Mouse (Mus musculus): ENCODE measurements around the gene Mpzl1. TPM values are rescaled to one million over a fixed set of nuclear protein-coding genes. Genes with fewer than 3 reads are reported as not detected.

Gene Mpzl1
- polyA plus RNA-seq, 1 experiment = 42.0 TPM

DNA sequence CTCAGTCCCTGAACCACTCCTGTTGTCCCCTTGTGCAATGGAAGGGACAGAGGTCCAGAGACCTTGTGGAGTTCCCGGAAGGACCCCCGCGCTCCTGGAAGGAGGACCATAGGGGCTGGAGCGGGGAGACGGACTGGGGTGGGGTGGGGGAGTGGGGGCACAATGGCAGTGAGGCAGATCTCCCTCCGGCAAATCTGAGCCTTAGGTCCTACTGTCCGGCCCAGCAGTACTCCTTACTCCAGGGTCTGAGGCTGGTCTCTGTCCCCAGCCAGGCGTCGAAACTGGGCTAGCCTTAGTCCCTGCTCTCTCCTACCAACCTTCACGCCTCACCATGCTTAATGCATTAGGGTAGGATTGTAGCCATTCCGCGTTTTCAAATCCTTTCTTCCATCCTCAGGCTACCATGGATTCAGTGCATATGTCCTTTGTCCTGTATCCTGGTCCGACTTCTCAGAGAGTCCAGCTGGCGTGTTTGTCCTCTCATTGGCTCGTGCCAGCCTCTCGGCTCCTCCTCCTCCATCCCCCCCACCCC, 8.5 kb upstream of the Mpzl1 start:
- WGBS = 3% methylated on average over 16 of the region's 16 CpGs
- Histone ChIP-seq H3K27me3 (replicated peaks; ENCODE audit: control insufficient read depth, insufficient read depth, low read length) (no peaks in the 10 kb centered on the region), H3K27ac (ENCODE audit: insufficient read depth, low read depth, low read length) (peak overlapping the region; percentile 90), H3K36me3 (ENCODE audit: control insufficient read depth, insufficient read depth, low read length) (no peaks in the 10 kb centered on the region), H3K4me1 (ENCODE audit: control insufficient read depth, insufficient read depth, low read length) (no peaks in the 10 kb centered on the region), H3K4me3 (ENCODE audit: insufficient read depth, low read depth, low read length) (peak overlapping the region; percentile 97)
- DNase-seq = peak; percentile 76
- no peak for TF ChIP-seq CTCF (conservative IDR thresholded peaks at IDR 0.05; ENCODE audit: insufficient read depth, insufficient read length, low read depth, low read length)
- TF ChIP-seq POLR2A (IDR thresholded peaks at IDR 0.05; ENCODE audit: low read depth, low read length) = no peak

DNA sequence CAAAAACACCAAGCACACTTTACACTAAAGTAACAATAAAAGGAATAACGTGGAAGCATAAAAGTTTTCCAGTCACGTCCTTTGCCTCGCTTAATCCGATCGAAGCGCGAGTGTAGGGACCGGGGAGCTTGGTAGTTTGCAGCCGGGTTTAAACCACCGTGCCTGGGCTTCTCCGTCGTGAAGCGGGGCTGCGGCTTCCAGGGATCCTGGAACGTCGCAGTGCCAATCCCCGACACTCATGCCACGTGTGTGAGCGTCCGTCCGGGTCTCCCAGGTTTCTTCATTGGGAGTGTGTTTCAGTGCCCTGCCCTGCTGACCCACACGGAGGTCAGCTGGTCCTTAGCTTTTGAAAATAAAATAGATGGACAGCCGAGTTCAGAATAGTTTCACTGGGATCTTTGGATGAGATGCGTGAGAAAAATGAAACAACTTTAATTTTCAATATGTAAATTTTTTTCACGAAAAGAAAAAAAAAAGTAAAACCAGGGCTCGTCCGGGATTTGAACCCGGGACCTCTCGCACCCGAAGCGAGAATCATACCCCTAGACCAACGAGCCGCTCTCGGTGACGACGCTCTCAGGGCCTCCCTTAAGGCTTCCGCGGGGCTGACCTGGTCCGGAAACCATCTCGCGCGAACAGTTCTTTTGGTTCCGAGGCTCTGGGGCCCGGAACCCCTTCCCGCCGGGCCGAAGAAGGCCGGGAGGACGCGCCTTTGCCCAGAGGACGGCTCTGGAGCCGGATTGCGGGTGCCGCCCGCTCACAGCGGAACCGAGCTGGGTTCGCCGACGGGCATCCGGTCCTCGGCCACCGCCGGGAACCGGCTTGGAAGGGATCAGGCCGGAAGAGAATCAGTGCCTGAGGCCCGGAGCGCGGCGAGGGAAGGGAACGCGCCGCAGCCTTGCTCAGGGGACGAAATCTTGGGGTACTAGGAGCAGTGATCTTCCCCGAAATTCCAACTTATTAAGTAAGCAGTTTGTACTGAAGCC, 7.7 kb upstream of the Mpzl1 start:
- peak; percentile 95 for DNase-seq

DNA sequence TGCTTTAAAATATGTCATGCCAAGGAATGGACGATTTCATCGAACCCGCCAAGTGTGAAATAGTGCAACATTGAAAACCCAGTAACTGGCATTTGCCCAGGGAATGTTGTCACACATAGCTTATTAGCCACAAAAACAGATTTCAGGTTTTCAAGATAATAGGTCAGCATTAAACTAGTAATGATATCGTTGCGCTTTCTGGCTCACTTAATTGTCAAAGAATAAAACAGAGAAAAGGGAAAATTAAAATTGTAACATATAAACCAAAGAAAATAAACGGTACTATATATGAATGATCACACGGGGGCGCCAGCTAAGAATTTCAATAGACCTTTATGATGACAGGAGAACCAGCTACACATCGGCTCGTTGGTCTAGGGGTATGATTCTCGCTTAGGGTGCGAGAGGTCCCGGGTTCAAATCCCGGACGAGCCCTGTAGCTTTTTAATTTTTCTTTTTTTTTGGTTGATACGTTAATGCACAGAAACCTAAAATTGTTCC, 7.0 kb upstream of the Mpzl1 start:
- peak overlapping the region; percentile 97; the same call in 1 of the 2 replicates for H3K4me3 ChIP-seq (ENCODE audit: insufficient read depth, low read depth, low read length)
- DNase-seq = peak; percentile 86
- peak; percentile 38; the same call in 1 of the 2 replicates for TF ChIP-seq CTCF (conservative IDR thresholded peaks at IDR 0.05; ENCODE audit: insufficient read depth, insufficient read length, low read depth, low read length)
- TF ChIP-seq POLR2A (IDR thresholded peaks at IDR 0.05; ENCODE audit: low read depth, low read length) = no peak
- no peaks in the 10 kb centered on the region for H3K36me3 ChIP-seq (ENCODE audit: control insufficient read depth, insufficient read depth, low read length)
- WGBS = 5% methylated on average over 16 of the region's 16 CpGs
- H3K27ac ChIP-seq (ENCODE audit: insufficient read depth, low read depth, low read length) = peak overlapping the region; percentile 81; the same call in 1 of the 2 replicates
- no peaks in the 10 kb centered on the region for H3K27me3 ChIP-seq (replicated peaks; ENCODE audit: control insufficient read depth, insufficient read depth, low read length)
- H3K4me1 ChIP-seq (ENCODE audit: control insufficient read depth, insufficient read depth, low read length) = no peaks in the 10 kb centered on the region

More for the DNA sequence above, 7.7 kb upstream of the Mpzl1 start:
- Histone ChIP-seq H3K4me3 (ENCODE audit: insufficient read depth, low read depth, low read length) (peak overlapping the region; percentile 97), H3K4me1 (ENCODE audit: control insufficient read depth, insufficient read depth, low read length) (no peaks in the 10 kb centered on the region), H3K27me3 (replicated peaks; ENCODE audit: control insufficient read depth, insufficient read depth, low read length) (no peaks in the 10 kb centered on the region), H3K36me3 (ENCODE audit: control insufficient read depth, insufficient read depth, low read length) (no peaks in the 10 kb centered on the region), H3K27ac (ENCODE audit: insufficient read depth, low read depth, low read length) (peak overlapping the region; percentile 90)
- under 1% methylated on average over 75 of the region's 75 CpGs for WGBS
- no peak for TF ChIP-seq CTCF (conservative IDR thresholded peaks at IDR 0.05; ENCODE audit: insufficient read depth, insufficient read length, low read depth, low read length)
- no peak for TF ChIP-seq POLR2A (IDR thresholded peaks at IDR 0.05; ENCODE audit: low read depth, low read length)

DNA sequence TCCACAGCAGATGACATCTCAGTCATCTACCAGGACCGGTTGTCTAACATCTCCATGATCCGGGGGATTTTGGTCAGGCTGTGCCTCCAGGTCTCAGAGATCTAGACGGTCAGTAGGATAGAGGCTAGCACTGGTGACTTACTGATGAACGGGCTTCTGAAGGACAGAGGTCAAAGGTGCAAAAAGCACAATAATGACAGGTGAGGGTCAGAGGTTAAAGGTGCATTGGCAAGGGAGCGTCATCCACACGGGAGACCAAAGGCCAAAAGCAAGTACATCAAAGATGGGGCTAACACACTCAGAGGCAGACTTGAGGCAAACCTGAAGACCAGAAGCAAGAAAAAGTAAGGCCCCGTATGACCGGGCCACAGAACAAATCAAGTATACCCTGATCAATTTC, 2.0 kb upstream of the Mpzl1 start:
- no peak for DNase-seq
- WGBS = 74% methylated on average over 8 of the region's 8 CpGs
- no peak overlapping the region for H3K4me3 ChIP-seq (ENCODE audit: insufficient read depth, low read depth, low read length)
- no peak for TF ChIP-seq POLR2A (IDR thresholded peaks at IDR 0.05; ENCODE audit: low read depth, low read length)
- TF ChIP-seq CTCF (conservative IDR thresholded peaks at IDR 0.05; ENCODE audit: insufficient read depth, insufficient read length, low read depth, low read length) = no peak
- H3K27ac ChIP-seq (ENCODE audit: insufficient read depth, low read depth, low read length) = no peak overlapping the region
- peaks cover 4% of the 10 kb centered on the region; the same call in 1 of the 2 replicates for H3K4me1 ChIP-seq (ENCODE audit: control insufficient read depth, insufficient read depth, low read length)
- no peaks in the 10 kb centered on the region for H3K27me3 ChIP-seq (replicated peaks; ENCODE audit: control insufficient read depth, insufficient read depth, low read length)
- no peaks in the 10 kb centered on the region for H3K36me3 ChIP-seq (ENCODE audit: control insufficient read depth, insufficient read depth, low read length)

DNA sequence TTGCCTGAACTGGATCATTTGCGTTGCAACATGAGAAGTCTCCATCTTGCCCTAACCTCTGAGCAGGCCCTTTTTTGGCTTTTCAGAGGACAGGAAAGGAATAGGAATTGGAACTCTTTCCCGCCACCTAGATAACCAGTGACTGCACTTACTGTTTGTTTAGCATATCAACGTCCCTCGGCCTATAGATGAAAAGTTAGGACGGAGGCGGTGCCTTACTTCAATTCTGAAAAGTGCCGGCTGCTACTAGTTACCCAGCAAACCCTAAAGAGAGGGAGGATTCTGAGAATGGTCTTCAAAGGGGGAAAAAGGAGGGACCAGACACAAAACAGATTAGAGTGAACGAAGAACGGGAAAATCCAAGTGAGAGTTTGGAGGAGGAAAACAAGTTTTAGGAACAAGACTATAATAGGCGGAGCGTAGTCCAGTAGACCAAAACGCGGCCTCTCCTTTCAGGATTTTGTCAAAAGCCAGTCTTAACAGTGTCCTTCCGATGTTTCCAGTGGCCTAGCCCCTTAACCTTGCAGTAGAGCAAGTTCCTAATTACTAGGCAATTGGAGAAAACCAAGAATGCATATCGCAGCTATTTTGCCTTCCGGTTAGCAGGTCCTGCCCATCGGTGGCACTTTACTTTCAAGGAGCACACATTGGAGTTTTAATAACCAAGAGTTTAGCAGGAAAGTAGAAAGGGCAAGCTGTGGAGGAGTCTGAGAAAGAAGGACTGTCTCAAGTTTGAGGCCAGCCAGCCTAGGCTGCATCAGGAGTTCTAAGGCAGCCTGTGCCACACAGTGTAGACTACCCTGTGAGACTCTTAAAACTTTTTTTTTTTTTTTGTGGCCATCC, 938 bp upstream of the Mpzl1 start:
- WGBS = 53% methylated on average over 17 of the region's 17 CpGs
- TF ChIP-seq POLR2A (IDR thresholded peaks at IDR 0.05; ENCODE audit: low read depth, low read length) = no peak
- no peak for TF ChIP-seq CTCF (conservative IDR thresholded peaks at IDR 0.05; ENCODE audit: insufficient read depth, insufficient read length, low read depth, low read length)
- H3K4me1 ChIP-seq (ENCODE audit: control insufficient read depth, insufficient read depth, low read length) = peaks cover 8% of the 10 kb centered on the region; the same call in 1 of the 2 replicates
- no peaks in the 10 kb centered on the region for H3K36me3 ChIP-seq (ENCODE audit: control insufficient read depth, insufficient read depth, low read length)
- no peaks in the 10 kb centered on the region for H3K27me3 ChIP-seq (replicated peaks; ENCODE audit: control insufficient read depth, insufficient read depth, low read length)
- H3K4me3 ChIP-seq (ENCODE audit: insufficient read depth, low read depth, low read length) = 0 out of 2 replicates have a peak overlapping the region, but pooled peaks have one; percentile 68
- no peak for DNase-seq
- H3K27ac ChIP-seq (ENCODE audit: insufficient read depth, low read depth, low read length) = peak overlapping the region; percentile 54

DNA sequence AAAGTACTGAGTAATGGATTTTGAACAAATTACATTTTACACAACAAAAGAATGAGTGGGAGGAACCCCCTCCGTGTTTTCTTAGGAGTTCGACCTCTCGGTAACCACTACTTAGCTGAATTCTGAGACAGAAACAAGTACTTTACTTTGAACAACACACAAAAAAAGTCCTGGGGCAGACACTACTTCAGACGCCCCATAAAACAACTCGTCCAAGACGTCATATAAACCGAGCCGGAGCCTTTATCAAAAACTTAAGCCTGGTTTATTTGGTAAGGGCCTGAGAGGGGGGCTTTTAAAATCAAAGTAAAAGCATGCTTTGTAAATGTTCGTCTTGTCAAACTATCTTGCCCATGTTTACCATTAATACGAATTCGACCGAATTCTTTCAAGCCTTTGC, 993 bp downstream of the Mpzl1 start:
- H3K27ac ChIP-seq (ENCODE audit: insufficient read depth, low read depth, low read length) = no peak overlapping the region
- peaks cover 8% of the 10 kb centered on the region; the same call in 1 of the 2 replicates for H3K4me1 ChIP-seq (ENCODE audit: control insufficient read depth, insufficient read depth, low read length)
- no peak for TF ChIP-seq POLR2A (IDR thresholded peaks at IDR 0.05; ENCODE audit: low read depth, low read length)
- no peak for TF ChIP-seq CTCF (conservative IDR thresholded peaks at IDR 0.05; ENCODE audit: insufficient read depth, insufficient read length, low read depth, low read length)
- WGBS = 17% methylated on average over 12 of the region's 12 CpGs
- H3K36me3 ChIP-seq (ENCODE audit: control insufficient read depth, insufficient read depth, low read length) = no peaks in the 10 kb centered on the region
- H3K27me3 ChIP-seq (replicated peaks; ENCODE audit: control insufficient read depth, insufficient read depth, low read length) = no peaks in the 10 kb centered on the region
- peak overlapping the region; percentile 85; the same call in 1 of the 2 replicates for H3K4me3 ChIP-seq (ENCODE audit: insufficient read depth, low read depth, low read length)
- no peak for DNase-seq

Data from kidney, adult 2 months (tissue).